Mouse (Mus musculus): ENCODE measurements around the gene Ctbs. TPM values are rescaled to one million over a fixed set of nuclear protein-coding genes. Genes with fewer than 3 reads are reported as not detected.

The Ctbs gene
- polyA plus RNA-seq, 1 experiment from 2014 or later = 6.0 TPM

DNA sequence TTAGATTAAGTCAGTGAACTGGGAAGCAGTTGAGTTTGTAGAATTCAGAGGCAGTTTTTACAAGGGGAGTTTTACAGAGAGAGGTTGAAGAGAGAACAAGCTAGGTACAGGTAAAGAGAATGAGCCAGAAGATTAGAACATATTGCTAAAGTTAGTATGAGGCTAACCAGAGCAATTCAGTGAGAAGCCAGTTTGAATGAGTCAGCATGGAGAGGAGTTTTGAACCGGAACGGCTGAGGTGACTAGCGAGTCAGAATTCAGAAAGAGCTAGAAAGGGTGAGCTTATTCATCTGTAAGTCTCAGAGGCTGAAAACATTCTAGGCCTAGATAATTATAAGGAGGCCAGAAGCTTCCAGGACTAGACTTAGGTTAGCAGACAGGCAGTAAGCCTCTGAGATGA is 24.8 kb downstream of the Ctbs start:
- Histone ChIP-seq H3K4me1 (replicated peaks; ENCODE audit: control insufficient read depth, insufficient read depth, low read length) (no peaks in the 10 kb centered on the region), H3K9ac (ENCODE audit: low read length) (no peak overlapping the region), H3K9me3 (ENCODE audit: control insufficient read depth, low read length) (no peaks in the 10 kb centered on the region), H3K27me3 (ENCODE audit: control insufficient read depth, insufficient read depth, low read length) (no peaks in the 10 kb centered on the region), H3K27ac (ENCODE audit: low read depth, low read length) (no peak overlapping the region), H3K36me3 (ENCODE audit: control insufficient read depth, insufficient read depth, low read length) (no peaks in the 10 kb centered on the region), H3K4me3 (ENCODE audit: low read depth, low read length) (no peak overlapping the region), H3K4me2 (ENCODE audit: low read depth, low read length, severe bottlenecking) (no peak overlapping the region)
- WGBS = 89% methylated on average over 3 of the region's 3 CpGs
- ATAC-seq (replicated peaks; ENCODE audit: low FRiP score) (no peak), DNase-seq (ENCODE audit: low spot score) (no peak)

DNA sequence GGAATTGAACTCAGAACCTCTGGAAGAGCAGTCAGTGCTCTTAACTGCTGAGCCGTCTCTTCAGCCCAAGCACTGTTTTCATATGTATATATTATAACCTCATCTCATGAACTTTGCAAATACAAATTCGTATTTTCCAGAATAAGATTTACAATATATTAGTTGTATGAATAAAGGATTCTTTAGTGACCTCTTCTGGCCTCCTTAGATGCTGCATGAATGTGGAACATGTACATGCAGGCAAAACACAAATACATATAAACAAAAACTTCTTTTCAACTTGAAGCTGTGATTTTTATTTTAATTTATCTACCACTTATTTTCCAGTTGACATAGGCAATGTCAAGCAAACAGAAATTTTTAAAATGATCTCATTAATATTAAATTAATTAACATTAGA is 32.4 kb downstream of the Ctbs start:
- DNase-seq (ENCODE audit: low spot score) (no peak), ATAC-seq (replicated peaks; ENCODE audit: low FRiP score) (no peak)
- no peak overlapping the region for H3K9ac ChIP-seq (ENCODE audit: low read length)
- no peaks in the 10 kb centered on the region for H3K4me1 ChIP-seq (replicated peaks; ENCODE audit: control insufficient read depth, insufficient read depth, low read length)
- H3K9me3 ChIP-seq (ENCODE audit: control insufficient read depth, low read length) = no peaks in the 10 kb centered on the region
- no peaks in the 10 kb centered on the region for H3K27me3 ChIP-seq (ENCODE audit: control insufficient read depth, insufficient read depth, low read length)
- no peak overlapping the region for H3K27ac ChIP-seq (ENCODE audit: low read depth, low read length)
- no peak overlapping the region for H3K4me2 ChIP-seq (ENCODE audit: low read depth, low read length, severe bottlenecking)
- H3K4me3 ChIP-seq (ENCODE audit: low read depth, low read length) = no peak overlapping the region
- WGBS = 76% methylated on average over 2 of the region's 2 CpGs
- no peaks in the 10 kb centered on the region for H3K36me3 ChIP-seq (ENCODE audit: control insufficient read depth, insufficient read depth, low read length)

DNA sequence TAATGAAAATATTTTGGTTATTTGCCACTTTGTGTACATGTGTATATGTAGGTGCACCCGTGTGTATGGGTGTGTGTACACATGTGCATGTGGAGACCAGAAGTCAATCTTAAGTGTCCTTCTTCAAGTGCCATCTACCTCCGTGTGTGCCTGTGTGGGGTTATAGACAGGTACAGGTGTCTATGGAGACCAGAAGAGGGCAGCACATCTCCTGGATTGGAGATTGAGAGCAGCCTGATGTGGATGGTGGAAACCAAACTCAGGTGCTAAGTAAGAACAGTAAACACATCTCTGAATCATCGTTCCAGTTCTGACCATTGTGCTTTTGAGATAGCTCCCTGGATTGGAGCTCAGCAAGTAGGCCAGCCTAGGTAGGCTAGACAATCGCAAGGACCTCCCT is 36.9 kb downstream of the Ctbs start:
- no peaks in the 10 kb centered on the region for H3K27me3 ChIP-seq (ENCODE audit: control insufficient read depth, insufficient read depth, low read length)
- no peak for DNase-seq (ENCODE audit: low spot score)
- H3K9me3 ChIP-seq (ENCODE audit: control insufficient read depth, low read length) = no peaks in the 10 kb centered on the region
- WGBS = 81% methylated on average over 4 of the region's 4 CpGs
- H3K36me3 ChIP-seq (ENCODE audit: control insufficient read depth, insufficient read depth, low read length) = no peaks in the 10 kb centered on the region
- H3K4me3 ChIP-seq (ENCODE audit: low read depth, low read length) = no peak overlapping the region
- no peak overlapping the region for H3K27ac ChIP-seq (ENCODE audit: low read depth, low read length)
- no peaks in the 10 kb centered on the region for H3K4me1 ChIP-seq (replicated peaks; ENCODE audit: control insufficient read depth, insufficient read depth, low read length)
- ATAC-seq (replicated peaks; ENCODE audit: low FRiP score) = no peak
- H3K9ac ChIP-seq (ENCODE audit: low read length) = no peak overlapping the region
- no peak overlapping the region for H3K4me2 ChIP-seq (ENCODE audit: low read depth, low read length, severe bottlenecking)

- no peaks in the 10 kb centered on the region for H3K27me3 ChIP-seq (ENCODE audit: control insufficient read depth, insufficient read depth, low read length)
- DNase-seq (ENCODE audit: low spot score) (no peak), ATAC-seq (replicated peaks; ENCODE audit: low FRiP score) (no peak)
- no peak overlapping the region for H3K27ac ChIP-seq (ENCODE audit: low read depth, low read length)
- no peak overlapping the region for H3K4me2 ChIP-seq (ENCODE audit: low read depth, low read length, severe bottlenecking)
- 37% methylated on average over 8 of the region's 8 CpGs for WGBS
- H3K9ac ChIP-seq (ENCODE audit: low read length) = no peak overlapping the region
- H3K4me1 ChIP-seq (replicated peaks; ENCODE audit: control insufficient read depth, insufficient read depth, low read length) = peaks cover 3% of the 10 kb centered on the region; the same call in 1 of the 2 replicates
- no peaks in the 10 kb centered on the region for H3K9me3 ChIP-seq (ENCODE audit: control insufficient read depth, low read length)
- H3K36me3 ChIP-seq (ENCODE audit: control insufficient read depth, insufficient read depth, low read length) = no peaks in the 10 kb centered on the region
- no peak overlapping the region for H3K4me3 ChIP-seq (ENCODE audit: low read depth, low read length)
Observed at GRCm38 (mm10) chr3:146494941-146495340, 45.3 kb downstream of the Ctbs start.

DNA sequence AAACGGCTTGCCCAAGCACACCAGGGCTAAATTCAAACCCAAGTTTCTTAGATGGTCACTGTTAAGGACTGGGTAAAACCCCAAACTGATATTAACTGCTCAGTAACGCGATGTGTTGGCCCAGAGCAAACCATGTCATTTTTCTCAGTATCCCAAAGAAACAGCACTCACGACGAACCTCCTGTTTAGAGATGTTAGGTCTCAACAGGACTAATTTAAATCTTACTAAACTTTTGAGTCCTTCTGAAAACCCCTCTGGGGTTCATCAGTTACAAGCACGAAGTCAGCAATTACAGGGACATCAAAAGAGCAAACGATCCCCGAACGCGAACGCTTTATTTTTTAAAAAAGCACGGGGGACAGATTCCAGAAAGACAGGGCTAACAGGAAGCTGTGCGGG is 49.4 kb downstream of the Ctbs start:
- H3K9ac ChIP-seq (ENCODE audit: low read length) = peak overlapping the region; percentile 93
- H3K9me3 ChIP-seq (ENCODE audit: control insufficient read depth, low read length) = no peaks in the 10 kb centered on the region
- no peaks in the 10 kb centered on the region for H3K36me3 ChIP-seq (ENCODE audit: control insufficient read depth, insufficient read depth, low read length)
- H3K4me3 ChIP-seq (ENCODE audit: low read depth, low read length) = peak overlapping the region; percentile 82
- ATAC-seq (replicated peaks; ENCODE audit: low FRiP score) = no peak
- H3K27ac ChIP-seq (ENCODE audit: low read depth, low read length) = peak overlapping the region; percentile 41; the same call in 1 of the 2 replicates
- 5% methylated on average over 13 of the region's 13 CpGs for WGBS
- H3K4me1 ChIP-seq (replicated peaks; ENCODE audit: control insufficient read depth, insufficient read depth, low read length) = peaks cover 14% of the 10 kb centered on the region
- peak overlapping the region; percentile 75 for H3K4me2 ChIP-seq (ENCODE audit: low read depth, low read length, severe bottlenecking)
- DNase-seq (ENCODE audit: low spot score) = no peak
- H3K27me3 ChIP-seq (ENCODE audit: control insufficient read depth, insufficient read depth, low read length) = no peaks in the 10 kb centered on the region

DNA sequence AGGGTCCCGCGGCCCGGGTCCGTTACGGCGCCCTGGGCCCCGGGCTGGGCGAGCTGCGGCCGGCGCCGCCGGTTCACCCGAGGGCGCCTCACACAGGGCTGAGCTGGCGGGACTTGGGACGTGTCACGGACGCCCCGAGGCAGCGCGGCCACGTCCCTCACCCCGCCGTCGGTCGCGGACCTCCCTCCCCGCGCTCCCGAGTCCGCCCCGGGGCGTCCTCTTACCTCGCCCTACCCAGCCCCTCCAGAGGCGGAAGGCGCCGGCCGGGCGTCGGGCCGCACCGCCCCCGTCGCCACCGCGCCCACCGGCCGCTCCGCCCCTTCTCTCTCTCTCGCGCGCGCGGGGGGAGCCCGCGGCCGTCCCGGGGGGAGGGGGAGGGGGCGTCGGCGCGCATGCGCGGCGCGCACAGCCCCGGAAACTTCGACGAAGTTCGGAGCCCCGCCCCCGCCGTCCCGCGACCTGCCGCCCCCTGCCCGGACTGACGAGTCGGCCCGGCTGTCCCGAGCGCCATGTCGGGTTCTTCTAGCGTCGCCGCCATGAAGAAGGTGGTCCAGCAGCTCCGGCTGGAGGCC is 49.9 kb downstream of the Ctbs start, which contains the start of the genes Spata1 and Gng5:
TSS of gene Spata1 (minus strand) at position 323 of the 572 bp plus-strand sequence.
TSS of gene Gng5 (plus strand) at position 377 of the 572 bp plus-strand sequence.
- Histone ChIP-seq H3K27ac (ENCODE audit: low read depth, low read length) (peak within 1 kb of the TSS; percentile 85), H3K27me3 (ENCODE audit: control insufficient read depth, insufficient read depth, low read length) (no peaks in the 10 kb centered on the region), H3K9ac (ENCODE audit: low read length) (peak within 1 kb of the TSS; percentile 93), H3K4me2 (ENCODE audit: low read depth, low read length, severe bottlenecking) (peak within 1 kb of the TSS; percentile 75), H3K36me3 (ENCODE audit: control insufficient read depth, insufficient read depth, low read length) (no peaks in the 10 kb centered on the region), H3K4me1 (replicated peaks; ENCODE audit: control insufficient read depth, insufficient read depth, low read length) (peaks cover 14% of the 10 kb centered on the region), H3K9me3 (ENCODE audit: control insufficient read depth, low read length) (no peaks in the 10 kb centered on the region), H3K4me3 (ENCODE audit: low read depth, low read length) (peak within 1 kb of the TSS; percentile 82)
- ATAC-seq (replicated peaks; ENCODE audit: low FRiP score) (peak; percentile 94), DNase-seq (ENCODE audit: low spot score) (peak; percentile 95)
- WGBS = under 1% methylated on average over 72 of the region's 88 CpGs

- peak; percentile 84 for DNase-seq (ENCODE audit: low spot score)
- peak; percentile 82 for ATAC-seq (replicated peaks; ENCODE audit: low FRiP score)
- Histone ChIP-seq H3K9ac (ENCODE audit: low read length) (peak overlapping the region; percentile 93), H3K27ac (ENCODE audit: low read depth, low read length) (peak overlapping the region; percentile 85), H3K4me3 (ENCODE audit: low read depth, low read length) (peak overlapping the region; percentile 82), H3K36me3 (ENCODE audit: control insufficient read depth, insufficient read depth, low read length) (no peaks in the 10 kb centered on the region), H3K9me3 (ENCODE audit: control insufficient read depth, low read length) (no peaks in the 10 kb centered on the region), H3K27me3 (ENCODE audit: control insufficient read depth, insufficient read depth, low read length) (no peaks in the 10 kb centered on the region), H3K4me1 (replicated peaks; ENCODE audit: control insufficient read depth, insufficient read depth, low read length) (peaks cover 14% of the 10 kb centered on the region), H3K4me2 (ENCODE audit: low read depth, low read length, severe bottlenecking) (peak overlapping the region; percentile 75)
- under 1% methylated on average over 43 of the region's 57 CpGs for WGBS
Observed at GRCm38 (mm10) chr3:146500003-146500809, 50.6 kb downstream of the Ctbs start.

GRCm38 (mm10) chr3:146500810-146501201 is 51.2 kb downstream of the Ctbs start:
- Histone ChIP-seq H3K27ac (ENCODE audit: low read depth, low read length) (peak overlapping the region; percentile 6; the same call in 1 of the 2 replicates), H3K9me3 (ENCODE audit: control insufficient read depth, low read length) (no peaks in the 10 kb centered on the region), H3K36me3 (ENCODE audit: control insufficient read depth, insufficient read depth, low read length) (peaks cover 4% of the 10 kb centered on the region; the same call in 1 of the 2 replicates), H3K9ac (ENCODE audit: low read length) (peak overlapping the region; percentile 93), H3K4me2 (ENCODE audit: low read depth, low read length, severe bottlenecking) (peak overlapping the region; percentile 75), H3K4me1 (replicated peaks; ENCODE audit: control insufficient read depth, insufficient read depth, low read length) (peaks cover 14% of the 10 kb centered on the region), H3K27me3 (ENCODE audit: control insufficient read depth, insufficient read depth, low read length) (no peaks in the 10 kb centered on the region), H3K4me3 (ENCODE audit: low read depth, low read length) (peak overlapping the region; percentile 82)
- ATAC-seq (replicated peaks; ENCODE audit: low FRiP score) (no peak), DNase-seq (ENCODE audit: low spot score) (no peak)
- WGBS = 11% methylated on average over 5 of the region's 5 CpGs
